Mouse (Mus musculus) layer of hippocampus, adult 9-10 months (tissue): ENCODE measurements around the gene Helt.
A peak's percentile ranks its signal among the peaks of the same experiment; 100 is the strongest.

Source experiments
- DNase-seq: peaks from one replicate; pipeline ENCODE4 v3.0.0; 2022; ENCODE audit warnings: low spot score

Gene Helt

GRCm38 (mm10) chr8:46294181-46294892 lies at the start of gene Helt:
Gene Helt (minus strand): TSS chr8:46294671.
- DNase-seq, result no peak

DNA sequence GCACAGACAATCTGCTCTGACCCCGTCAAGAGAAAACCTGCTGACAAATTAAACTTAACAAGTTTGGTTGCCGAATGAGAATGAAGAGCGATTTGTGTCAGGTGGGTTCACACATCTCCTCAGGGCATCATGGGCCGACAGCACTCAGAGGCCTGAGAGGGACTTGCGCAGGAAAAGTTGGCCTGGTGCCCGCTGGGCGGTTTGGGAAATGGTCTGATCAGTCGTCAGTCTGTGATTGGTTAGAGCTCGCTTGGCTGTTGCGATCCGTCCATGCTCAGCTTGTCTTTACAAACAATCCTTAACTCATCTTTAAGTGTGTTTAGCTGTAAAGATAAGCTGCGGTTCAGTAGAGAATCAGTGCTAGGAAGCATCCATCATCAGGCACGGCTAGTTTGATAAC lies 47.8 kb upstream of the Helt start:
- DNase-seq, result no peak

DNA sequence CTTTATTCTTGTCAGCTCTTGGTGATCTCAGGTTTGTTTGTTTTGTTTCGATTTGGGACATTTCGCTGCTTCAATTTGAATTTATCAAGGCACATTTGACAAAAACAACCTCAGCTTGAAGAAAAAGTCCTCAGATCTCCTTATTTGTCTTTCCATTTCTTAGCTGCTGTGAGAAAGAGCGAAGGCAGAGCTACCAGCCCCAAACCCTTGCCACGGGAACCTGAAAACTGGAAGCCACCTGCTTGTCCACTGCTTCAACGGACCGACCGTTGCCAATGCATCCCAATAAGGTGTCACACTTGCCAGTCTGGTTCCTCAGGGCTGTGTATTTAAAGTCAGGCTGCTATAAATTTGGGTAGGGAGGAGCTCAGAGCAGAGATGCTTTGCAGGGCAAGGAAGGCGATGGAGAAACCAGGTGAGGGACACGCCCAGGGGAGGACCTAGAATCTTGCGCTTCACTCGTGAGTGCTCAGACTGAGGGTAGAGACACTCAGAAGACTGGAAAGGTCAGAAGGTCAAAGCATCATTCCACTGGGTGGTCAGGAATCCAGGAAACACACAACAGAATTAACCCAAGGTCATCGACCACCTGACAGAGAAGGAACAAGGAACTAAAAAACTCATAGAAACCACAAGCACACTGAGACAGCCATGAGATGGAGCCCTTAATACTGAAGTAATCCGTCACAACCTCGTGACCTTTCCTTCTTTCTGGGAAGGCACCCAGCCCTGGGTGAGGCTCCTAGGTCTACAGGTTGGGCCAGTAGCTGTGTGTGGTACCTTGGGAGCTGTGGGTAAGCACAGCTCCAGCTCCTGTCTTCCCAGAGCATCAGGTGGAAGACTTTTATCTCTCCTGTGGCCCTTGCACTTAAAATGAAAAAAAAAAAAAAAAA lies 46.2 kb upstream of the Helt start:
- DNase-seq, result no peak

DNA sequence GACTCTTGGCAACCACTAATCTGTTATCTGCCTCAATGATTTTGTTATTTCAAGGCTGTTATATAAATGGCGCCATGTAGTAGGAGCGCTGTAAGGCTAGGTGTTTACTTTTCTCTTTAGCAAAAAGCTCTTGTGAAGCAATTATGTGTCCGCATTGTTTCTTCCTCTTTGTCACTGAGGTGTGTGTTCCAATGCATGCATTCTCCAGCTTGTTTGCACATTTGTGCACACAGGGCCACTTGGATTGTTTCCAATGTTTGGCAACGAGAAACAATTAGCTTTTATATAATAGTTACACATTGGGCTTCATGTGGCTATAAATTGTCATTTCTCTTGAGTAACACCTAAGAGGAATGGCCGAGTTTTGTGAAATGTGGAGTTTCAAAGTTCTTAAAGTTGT lies 44.8 kb upstream of the Helt start:
- DNase-seq, result no peak

DNA sequence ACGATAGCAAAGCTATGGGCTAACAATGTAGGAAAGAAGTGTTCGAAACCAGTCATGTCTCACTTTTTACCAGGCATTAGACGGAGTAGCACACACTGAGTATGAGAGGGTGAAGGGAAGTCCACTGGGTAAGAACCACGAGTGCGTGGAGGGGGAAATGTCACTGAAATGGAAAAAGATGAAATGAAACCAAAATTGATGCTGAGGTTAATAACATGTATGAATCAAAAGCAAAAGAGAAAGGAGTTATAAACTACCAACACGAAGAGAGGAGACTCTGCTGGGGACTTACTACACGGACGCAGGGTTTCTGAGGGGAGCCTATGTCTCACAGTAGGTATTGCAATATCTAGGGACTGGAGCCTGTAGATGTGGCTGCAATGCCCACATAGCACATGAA lies 41.9 kb upstream of the Helt start:
- no peak for DNase-seq

DNA sequence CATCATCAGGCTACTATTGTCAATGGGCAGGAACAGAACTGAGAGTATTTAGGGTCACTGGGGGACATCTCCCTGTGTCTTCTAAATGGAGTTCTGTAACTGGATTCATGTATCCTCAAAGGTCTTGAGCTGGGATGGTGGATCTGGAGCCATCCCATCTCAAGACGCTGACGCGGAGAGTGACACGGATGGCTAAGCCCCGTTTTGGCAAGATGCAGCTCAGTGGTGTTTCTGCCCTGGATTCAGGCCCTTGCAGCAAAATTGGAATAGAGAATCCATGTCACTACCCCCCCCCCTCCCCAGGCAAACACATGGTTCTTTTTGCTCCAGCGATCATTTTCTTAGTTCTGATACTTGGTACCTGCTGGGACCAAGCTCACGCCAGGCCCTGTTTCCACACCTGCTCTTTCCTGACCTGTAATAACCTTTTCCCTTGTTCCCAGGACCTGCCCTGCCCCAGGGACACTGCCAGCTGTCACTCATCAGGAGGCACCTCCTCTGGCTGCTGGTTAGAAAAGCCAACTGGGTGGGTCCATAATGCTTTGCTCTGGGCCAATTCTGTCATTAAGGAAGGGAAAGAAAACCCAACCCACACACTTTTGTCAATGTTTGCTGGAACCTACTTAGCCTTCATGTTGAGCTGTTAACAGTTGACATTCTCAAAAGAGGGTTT lies 38.1 kb upstream of the Helt start:
- no peak for DNase-seq

DNA sequence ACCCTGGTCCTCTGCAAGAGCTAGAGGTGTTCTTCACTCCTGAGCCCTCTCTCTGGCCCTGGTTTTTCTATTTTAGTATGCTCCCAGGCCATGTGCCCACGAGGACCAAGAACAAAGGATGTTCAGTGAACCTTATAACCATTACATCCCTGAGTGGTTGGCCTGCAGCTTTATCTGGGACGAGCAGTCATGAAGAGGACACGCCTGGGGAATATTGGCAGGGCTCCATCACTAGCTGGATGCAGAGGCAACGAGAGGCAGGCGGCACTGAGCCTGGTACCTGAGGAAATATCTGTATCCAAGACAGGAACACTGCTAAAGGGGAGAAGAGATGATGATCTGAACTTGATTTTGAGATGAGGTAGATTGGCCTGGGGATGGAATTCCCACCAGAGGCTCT lies 37.3 kb upstream of the Helt start:
- no peak for DNase-seq

GRCm38 (mm10) chr8:46329396-46329795 lies 34.9 kb upstream of the Helt start:
- no peak for DNase-seq

- no peak for DNase-seq
Measured at GRCm38 (mm10) chr8:46327284-46327683, 32.8 kb upstream of the Helt start.

DNA sequence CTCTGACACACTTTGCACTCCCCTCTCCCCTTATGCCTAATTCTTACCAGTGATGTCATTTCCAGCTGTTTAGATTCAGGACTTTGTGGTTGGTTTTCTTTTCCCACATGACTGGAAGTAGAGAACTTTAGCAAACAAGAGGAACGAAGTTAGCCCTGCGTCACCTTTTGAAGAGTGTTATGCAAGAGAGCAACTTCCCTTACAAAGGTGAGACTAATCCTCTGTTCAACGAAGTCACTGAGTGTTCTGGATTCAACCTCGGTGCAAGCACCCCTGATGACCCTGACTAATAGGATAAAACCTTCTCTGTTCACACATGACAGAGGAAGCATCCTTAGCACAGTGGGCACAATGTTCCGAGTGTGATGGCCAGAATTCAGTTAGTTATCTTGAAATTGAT lies 32.2 kb upstream of the Helt start:
- no peak for DNase-seq

DNA sequence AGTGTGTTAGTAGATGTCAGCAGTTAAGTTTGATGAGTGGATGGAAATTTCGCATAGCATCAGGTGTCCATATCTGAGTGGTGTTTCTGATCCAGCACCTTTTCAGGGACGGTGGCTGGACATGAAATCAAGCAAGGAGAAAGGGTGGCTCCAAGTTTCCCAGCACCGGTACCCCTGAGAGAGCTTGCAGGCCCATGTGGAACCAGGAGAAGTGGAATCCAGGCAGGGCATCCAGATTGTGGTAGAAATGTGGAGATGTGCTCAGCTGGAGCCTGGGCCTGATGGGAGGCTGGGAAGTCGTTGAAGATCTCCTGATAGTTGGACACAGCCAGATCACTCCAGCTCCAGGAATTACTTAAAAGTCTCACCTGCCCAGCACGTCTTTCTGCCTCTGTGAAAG lies 30.2 kb upstream of the Helt start:
- DNase-seq, result no peak

GRCm38 (mm10) chr8:46323672-46324191 lies 29.3 kb upstream of the Helt start:
- no peak for DNase-seq

DNA sequence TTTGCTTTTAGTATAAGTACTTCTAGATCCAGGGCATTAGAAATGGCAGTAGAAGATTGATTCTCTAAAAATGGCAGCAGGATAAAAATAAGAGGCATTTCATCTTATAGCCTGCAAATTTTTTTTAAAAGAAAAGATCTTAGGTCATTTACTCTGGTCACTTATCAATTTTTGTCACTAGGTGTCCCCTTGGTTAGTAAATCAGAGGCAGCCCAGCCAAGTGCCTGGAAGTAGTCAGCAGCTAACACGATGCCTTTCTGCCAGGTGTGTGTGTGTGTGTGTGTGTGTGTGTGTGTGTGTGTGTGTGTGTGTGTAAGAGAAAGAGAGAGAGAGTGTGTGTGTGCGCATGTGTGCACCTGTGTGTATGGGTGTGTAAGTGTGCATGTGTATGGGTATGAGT lies 28.4 kb upstream of the Helt start:
- no peak for DNase-seq

- no peak for DNase-seq
Measured at GRCm38 (mm10) chr8:46322421-46322820, 27.9 kb upstream of the Helt start.

DNA sequence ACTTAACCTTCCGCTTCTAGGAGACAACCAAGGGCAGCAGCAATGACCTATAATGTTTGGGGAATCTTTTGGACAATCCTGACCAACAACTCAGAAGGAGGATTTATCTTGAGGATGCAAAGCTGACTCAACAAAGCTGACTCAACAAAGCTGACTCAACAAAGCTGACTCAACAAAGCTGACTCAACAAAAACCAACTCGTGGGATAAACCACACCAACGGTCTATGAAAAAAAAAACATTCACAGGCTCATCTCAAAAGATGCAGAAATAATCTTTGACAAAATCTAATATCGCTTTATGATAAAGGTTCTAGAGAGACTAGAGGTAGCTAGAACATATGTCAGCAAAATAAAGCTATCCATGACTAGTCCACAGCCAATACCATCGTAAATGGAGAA lies 24.3 kb upstream of the Helt start:
- no peak for DNase-seq

GRCm38 (mm10) chr8:46317161-46317560 lies 22.7 kb upstream of the Helt start:
- DNase-seq, result no peak

- DNase-seq, result no peak
Measured at GRCm38 (mm10) chr8:46313798-46314197, 19.3 kb upstream of the Helt start.

DNA sequence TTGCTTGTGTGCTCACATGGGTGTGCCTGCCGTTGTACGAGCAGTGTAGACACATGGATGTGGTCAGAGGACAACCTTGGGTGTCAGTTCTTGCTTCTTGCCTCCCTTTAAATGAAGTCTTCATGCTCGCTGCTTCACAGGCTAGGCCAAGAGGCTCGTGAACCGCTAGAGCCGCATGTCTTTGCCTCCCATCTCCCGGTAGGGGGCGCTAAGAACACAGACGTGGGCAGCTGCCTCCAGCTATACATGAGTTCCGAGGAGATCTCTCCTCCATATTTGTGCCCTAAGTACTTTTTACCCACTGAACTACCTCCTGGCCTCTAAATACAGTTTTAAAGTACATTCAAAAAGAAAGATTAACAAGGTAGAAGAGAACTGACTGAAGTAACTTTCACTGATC lies 16.7 kb upstream of the Helt start:
- DNase-seq, result peak; percentile 31

- DNase-seq, result no peak
Measured at GRCm38 (mm10) chr8:46308189-46308588, 13.7 kb upstream of the Helt start.

GRCm38 (mm10) chr8:46305733-46306349 lies 11.4 kb upstream of the Helt start:
- DNase-seq, result peak; percentile 51

- DNase-seq, result no peak
Measured at GRCm38 (mm10) chr8:46302121-46302520, 7.7 kb upstream of the Helt start.

GRCm38 (mm10) chr8:46298847-46299246 lies 4.4 kb upstream of the Helt start:
- no peak for DNase-seq
